Mouse (Mus musculus) megakaryocyte-erythroid progenitor cell, adult 5 weeks (primary cell): ENCODE results near the gene Rps24. TPM values are rescaled to one million over a fixed set of nuclear protein-coding genes. Genes with fewer than 3 reads are reported as not detected.

ENCODE experiments used
- polyA plus RNA-seq: library from polyadenylated mRNA; stranded (reverse); fragments of >175 nt; gene quantifications from 2 replicates; pipeline ENCODE4 v1.2.3, GENCODE M21; 2012

Rps24 gene
- polyA plus RNA-seq = 357 and 421 TPM in 2 replicates

DNA sequence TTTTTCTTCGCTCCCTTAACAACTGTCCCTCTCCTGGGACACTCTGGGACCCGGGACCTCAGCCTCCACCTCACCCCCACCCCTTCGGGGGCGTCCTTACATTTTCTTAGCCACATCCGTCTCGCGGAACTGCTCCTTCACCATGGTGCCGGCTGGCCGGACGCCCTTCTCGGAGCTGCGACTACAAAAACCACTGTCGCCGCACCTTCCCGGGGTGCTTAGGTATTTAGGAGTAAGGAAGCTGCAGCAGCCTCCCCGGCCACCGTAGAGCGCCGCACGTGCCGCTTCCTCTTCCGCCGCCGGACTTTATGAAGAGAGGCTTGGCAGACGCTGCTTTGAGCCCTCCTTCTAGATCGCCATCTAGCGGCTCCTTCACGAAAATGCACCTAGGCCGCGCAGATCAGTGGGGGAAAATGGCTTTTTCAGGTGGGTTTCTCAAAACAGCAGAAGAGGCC is at the start of gene Rps24, which contains the start of gene Polr3a:
Rps24 (plus strand) TSS at position 353 of the 455 bp plus-strand sequence.
Polr3a (minus strand) TSS at position 286 of the 455 bp plus-strand sequence.

Other genes starting within 250 kb of the Rps24 start
- gene Dlg5, start 241.2 kb upstream of the Rps24 start, polyA plus RNA-seq = 0.41 and 0.50 TPM in 2 replicates
- not detected in 2 replicates for gene E330034G19Rik, start 193.9 kb upstream of the Rps24 start, polyA plus RNA-seq
- 3.3 and 4.1 TPM in 2 replicates for gene Polr3a, start 67 bp upstream of the Rps24 start, polyA plus RNA-seq